Mouse (Mus musculus): ENCODE measurements around the gene Espn. TPM values are rescaled to one million over a fixed set of nuclear protein-coding genes. Genes with fewer than 3 reads are reported as not detected.

The Espn gene
- total and polyA plus RNA-seq, 3 experiments: 5.0 to 19.6 TPM; not detected in 1

- Histone ChIP-seq H3K9ac (ENCODE audit: control insufficient read depth, low read depth, low read length, poor library complexity, severe bottlenecking) (no peak overlapping the region), H3K27ac (ENCODE audit: control insufficient read depth, low read depth, low read length) (no peak overlapping the region), H3K4me1 (ENCODE audit: control insufficient read depth in 1 of 2, insufficient read depth in 2 of 2, low read length in 2 of 2) (peaks cover 19 to 43% of the 10 kb centered on the region in 2 experiments), H3K9me3 (replicated peaks; ENCODE audit: insufficient read depth, low read length) (no peaks in the 10 kb centered on the region), H3K27me3 (ENCODE audit: control insufficient read depth in 1 of 2, insufficient read depth in 2 of 2, low read length in 2 of 2) (no peaks in the 10 kb centered on the region), H3K79me2 (ENCODE audit: control insufficient read depth, insufficient read depth, low read length, poor library complexity) (peaks cover 7% of the 10 kb centered on the region), H3K4me3 (ENCODE audit: control insufficient read depth in 1 of 2, insufficient read depth in 1 of 2, low read depth in 2 of 2, low read length in 2 of 2) (no peak overlapping the region), H3K36me3 (ENCODE audit: control insufficient read depth in 1 of 2, insufficient read depth in 2 of 2, low read length in 2 of 2) (peaks cover 0 to 28% of the 10 kb centered on the region in 2 experiments; a peak in 2 of 4 replicates)
- no peak for DNase-seq (ENCODE audit: low read depth, low spot score)
- TF ChIP-seq MAFK (IDR thresholded peaks at IDR 0.05; ENCODE audit: borderline replicate concordance, low read depth, low read length) (no peak), USF2 (IDR thresholded peaks at IDR 0.05; ENCODE audit: borderline replicate concordance in 1 of 2, insufficient read depth in 1 of 2, low read depth in 1 of 2, low read length in 2 of 2) (no peak), HCFC1 (IDR thresholded peaks at IDR 0.05; ENCODE audit: low read depth, low read length) (no peak), CTCF (IDR thresholded peaks at IDR 0.05 in 2 of 3, conservative IDR thresholded peaks at IDR 0.05 in 1 of 3; ENCODE audit: control insufficient read depth in 1 of 3, insufficient read depth in 1 of 3, low read depth in 2 of 3, low read length in 3 of 3, poor library complexity in 1 of 3, severe bottlenecking in 1 of 3) (no peak), MYC (IDR thresholded peaks at IDR 0.05; ENCODE audit: low read depth, low read length) (no peak), JUND (IDR thresholded peaks at IDR 0.05; ENCODE audit: low read depth, low read length) (no peak), TBP (IDR thresholded peaks at IDR 0.05; ENCODE audit: low read depth, low read length) (no peak), MYB (IDR thresholded peaks at IDR 0.05; ENCODE audit: low read depth, low read length) (no peak), CHD1 (IDR thresholded peaks at IDR 0.05; ENCODE audit: low read depth, low read length) (no peak), NELFE (IDR thresholded peaks at IDR 0.05; ENCODE audit: low read depth, low read length) (no peak), NRF1 (IDR thresholded peaks at IDR 0.05; ENCODE audit: insufficient read depth, low read depth, low read length, poor library complexity, severe bottlenecking) (no peak), SMC3 (IDR thresholded peaks at IDR 0.05; ENCODE audit: low read depth, low read length) (no peak), ZKSCAN1 (IDR thresholded peaks at IDR 0.05; ENCODE audit: low read depth, low read length) (no peak), E2F4 (IDR thresholded peaks at IDR 0.05; ENCODE audit: borderline replicate concordance, low read depth, low read length) (no peak), GATA1 (IDR thresholded peaks at IDR 0.05; ENCODE audit: low read depth, low read length) (no peak), MAX (IDR thresholded peaks at IDR 0.05; ENCODE audit: low read length) (no peak), POLR2AphosphoS5 (IDR thresholded peaks at IDR 0.05; ENCODE audit: borderline replicate concordance, low read depth, low read length) (no peak), UBTF (IDR thresholded peaks at IDR 0.05; ENCODE audit: borderline replicate concordance, insufficient read depth, low read depth, low read length) (no peak), ZC3H11A (IDR thresholded peaks at IDR 0.05; ENCODE audit: low read depth, low read length) (no peak)
Observed at GRCm38 (mm10) chr4:152090191-152090590, 62.0 kb downstream of the Espn start.

GRCm38 (mm10) chr4:152088556-152089120 lies 63.5 kb downstream of the Espn start:
- DNase-seq (ENCODE audit: low read depth, low spot score): no peak
- Histone ChIP-seq H3K27ac (ENCODE audit: control insufficient read depth, low read depth, low read length) (0 out of 2 replicates have a peak overlapping the region, but pooled peaks have one; percentile 5), H3K9me3 (replicated peaks; ENCODE audit: insufficient read depth, low read length) (no peaks in the 10 kb centered on the region), H3K4me3 (ENCODE audit: control insufficient read depth in 1 of 2, insufficient read depth in 1 of 2, low read depth in 2 of 2, low read length in 2 of 2) (no peak overlapping the region), H3K79me2 (ENCODE audit: control insufficient read depth, insufficient read depth, low read length, poor library complexity) (peaks cover 7% of the 10 kb centered on the region), H3K9ac (ENCODE audit: control insufficient read depth, low read depth, low read length, poor library complexity, severe bottlenecking) (no peak overlapping the region), H3K27me3 (ENCODE audit: control insufficient read depth in 1 of 2, insufficient read depth in 2 of 2, low read length in 2 of 2) (no peaks in the 10 kb centered on the region), H3K36me3 (ENCODE audit: control insufficient read depth in 1 of 2, insufficient read depth in 2 of 2, low read length in 2 of 2) (peaks cover 0 to 25% of the 10 kb centered on the region in 2 experiments; a peak in 2 of 4 replicates), H3K4me1 (ENCODE audit: control insufficient read depth in 1 of 2, insufficient read depth in 2 of 2, low read length in 2 of 2) (peaks cover 13 to 36% of the 10 kb centered on the region in 2 experiments)
- TF ChIP-seq TCF12 (IDR thresholded peaks at IDR 0.05; ENCODE audit: low read depth, low read length): no peak
- no peak for TF ChIP-seq GABPA (IDR thresholded peaks at IDR 0.05; ENCODE audit: low read depth, low read length)
- no peak for TF ChIP-seq MEF2A (IDR thresholded peaks at IDR 0.05; ENCODE audit: extremely low read depth, insufficient replicate concordance, low read depth, low read length, poor library complexity, severe bottlenecking)
- no peak for TF ChIP-seq POLR2A (IDR thresholded peaks at IDR 0.05; ENCODE audit: control insufficient read depth in 1 of 2, insufficient read depth in 1 of 2, low read depth in 1 of 2, low read length in 2 of 2, poor library complexity in 1 of 2)
- no peak for TF ChIP-seq ETS1 (IDR thresholded peaks at IDR 0.05; ENCODE audit: low read depth, low read length)
- no peak for TF ChIP-seq MAFK (IDR thresholded peaks at IDR 0.05; ENCODE audit: borderline replicate concordance, low read depth, low read length)
- TF ChIP-seq MYB (IDR thresholded peaks at IDR 0.05; ENCODE audit: low read depth, low read length): no peak
- TF ChIP-seq TAL1 (IDR thresholded peaks at IDR 0.05; ENCODE audit: low read length): no peak
- no peak for TF ChIP-seq RCOR1 (IDR thresholded peaks at IDR 0.05; ENCODE audit: low read depth, low read length)
- TF ChIP-seq POLR2AphosphoS5 (IDR thresholded peaks at IDR 0.05; ENCODE audit: borderline replicate concordance, low read depth, low read length): no peak

Measured in MEL (cell line).